Mouse (Mus musculus) E14TG2a.4 (cell line): ENCODE data around the gene Cpne4.

Experiments used
- H3K27me3 ChIP-seq: 2 replicates; pipeline ENCODE4 v1.6.1; 2014; ENCODE audit warnings: low read length, control low read depth; ENCODE audit not compliant: insufficient read depth
- H3K36me3 ChIP-seq: 2 replicates; pipeline ENCODE4 v1.6.1; 2014; ENCODE audit warnings: low read length, control low read depth; ENCODE audit not compliant: insufficient read depth
- H3K4me1 ChIP-seq: replicated peaks from 2 replicates; pipeline ENCODE4 v1.6.1; 2014; ENCODE audit warnings: low read depth, low read length, control low read depth
- H3K4me3 ChIP-seq: replicated peaks from 2 replicates; pipeline ENCODE4 v1.5.1; 2014; ENCODE audit warnings: mild to moderate bottlenecking, low read length
- H3K9me3 ChIP-seq: 2 replicates; pipeline ENCODE4 v1.6.1; 2014; ENCODE audit warnings: low read length, control low read depth
- CTCF ChIP-seq: conservative IDR thresholded peaks from 2 replicates; pipeline ENCODE4 v1.5.1; 2014; ENCODE audit warnings: low read length
- NANOG ChIP-seq: IDR thresholded peaks from 2 replicates; pipeline ENCODE4 v1.6.1; 2014; ENCODE audit warnings: borderline replicate concordance, low read length, mixed read lengths
- POU5F1 ChIP-seq: IDR thresholded peaks from 2 replicates; pipeline ENCODE4 v1.6.1; 2014; ENCODE audit warnings: low read length, borderline replicate concordance

Cpne4 gene

DNA sequence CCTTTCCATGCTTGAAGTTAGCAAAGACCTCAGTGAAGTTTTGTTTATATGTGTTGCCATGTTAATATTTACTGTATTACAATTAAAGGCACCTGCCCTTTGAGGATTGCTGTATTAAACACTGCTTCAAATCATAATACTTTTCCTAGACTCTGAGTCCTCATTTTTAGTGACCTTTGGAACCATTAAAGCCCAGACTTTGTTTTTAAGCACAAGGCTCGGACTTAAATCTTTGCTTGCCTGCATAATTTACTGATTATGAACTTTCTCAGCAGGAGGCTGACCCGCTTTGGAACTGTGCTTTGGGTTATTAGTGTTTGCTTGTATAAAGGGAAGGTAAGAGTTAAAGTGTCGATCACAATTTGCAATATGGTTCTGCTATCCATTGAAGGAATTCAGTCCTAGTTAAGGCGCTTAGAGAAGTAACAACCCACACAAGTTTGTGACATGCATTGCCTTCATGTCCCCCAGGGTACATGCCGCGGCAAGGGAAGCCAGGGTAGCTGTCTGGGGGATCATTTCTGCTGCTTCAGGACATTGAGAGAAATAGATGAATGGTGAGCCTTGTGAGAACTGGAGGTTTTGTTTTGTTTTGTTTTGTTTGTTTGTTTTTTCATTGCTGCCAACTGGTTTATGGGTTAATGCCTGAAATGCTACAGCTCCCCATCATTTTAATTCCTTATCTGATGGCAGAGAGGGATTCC lies 35.0 kb downstream of the Cpne4 start:
- H3K9me3 ChIP-seq: no peaks in the 10 kb centered on the region
- no peaks in the 10 kb centered on the region for H3K4me1 ChIP-seq
- H3K4me3 ChIP-seq: no peak overlapping the region
- no peaks in the 10 kb centered on the region for H3K36me3 ChIP-seq
- no peak for TF ChIP-seq NANOG
- TF ChIP-seq POU5F1: no peak
- no peak for TF ChIP-seq CTCF
- no peaks in the 10 kb centered on the region for H3K27me3 ChIP-seq

DNA sequence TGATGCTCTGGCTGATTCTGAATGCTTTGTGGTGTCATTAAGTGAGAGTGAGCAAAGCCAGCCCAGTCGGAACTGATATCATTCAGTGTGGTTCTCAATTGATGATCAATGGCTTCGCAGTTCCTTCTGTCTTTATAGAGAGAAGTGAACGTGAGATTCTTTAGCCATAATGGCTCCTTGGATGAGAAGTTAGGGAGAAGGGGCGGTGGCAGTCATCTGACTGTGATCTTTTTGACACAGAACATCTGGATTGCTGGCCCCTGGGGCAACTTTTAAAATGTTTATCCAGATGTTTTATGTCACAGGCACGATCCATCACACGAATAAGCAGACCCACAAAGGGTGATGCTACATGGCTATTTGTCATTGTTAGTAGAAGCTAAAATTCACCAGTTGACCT lies 35.6 kb downstream of the Cpne4 start:
- Histone ChIP-seq H3K4me1 (no peaks in the 10 kb centered on the region), H3K4me3 (no peak overlapping the region), H3K9me3 (no peaks in the 10 kb centered on the region), H3K36me3 (no peaks in the 10 kb centered on the region), H3K27me3 (no peaks in the 10 kb centered on the region)
- TF ChIP-seq POU5F1 (no peak), CTCF (no peak), NANOG (no peak)

DNA sequence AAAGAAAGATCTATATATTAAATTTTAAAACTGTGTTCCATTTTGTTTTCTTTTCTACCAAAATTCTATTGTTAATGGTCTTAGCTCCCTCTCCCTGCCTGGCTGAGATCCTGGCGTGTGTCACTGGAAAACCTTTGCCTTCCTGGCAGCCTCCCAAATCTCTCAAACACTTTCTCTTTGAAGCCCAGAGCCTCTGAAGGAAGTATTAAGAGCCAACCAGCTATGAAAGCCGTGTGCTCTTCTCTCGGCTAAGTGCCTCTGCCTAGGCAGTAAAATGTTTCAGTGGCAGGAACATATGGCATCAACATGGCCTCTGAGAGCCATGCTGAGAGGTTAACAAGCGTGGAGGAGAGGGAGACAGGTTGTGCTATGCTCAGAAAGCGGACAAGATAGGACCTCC lies 47.5 kb downstream of the Cpne4 start:
- H3K9me3 ChIP-seq: no peaks in the 10 kb centered on the region
- no peak overlapping the region for H3K4me3 ChIP-seq
- TF ChIP-seq POU5F1: no peak
- TF ChIP-seq CTCF: no peak
- no peak for TF ChIP-seq NANOG
- H3K36me3 ChIP-seq: no peaks in the 10 kb centered on the region
- H3K4me1 ChIP-seq: no peaks in the 10 kb centered on the region
- H3K27me3 ChIP-seq: no peaks in the 10 kb centered on the region

DNA sequence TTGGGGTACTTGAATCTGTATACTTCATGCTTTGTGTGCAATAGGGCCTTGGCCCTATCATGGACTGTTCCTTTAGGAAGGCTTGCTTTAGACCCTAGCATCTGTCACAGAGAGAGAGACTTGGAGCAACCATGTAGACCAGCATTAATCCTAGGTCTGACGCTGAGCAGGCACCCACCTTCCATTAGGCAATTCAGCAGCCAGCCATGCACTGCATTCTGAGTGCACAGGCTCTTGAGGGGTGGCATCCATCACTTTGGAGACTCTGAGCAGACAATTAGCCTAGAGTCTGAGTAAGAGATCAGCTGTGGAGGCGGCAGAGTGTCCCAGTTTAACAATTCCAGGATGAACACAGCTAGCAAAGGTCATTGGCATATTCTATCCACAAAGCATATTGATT lies 47.9 kb downstream of the Cpne4 start:
- no peak for TF ChIP-seq NANOG
- no peak for TF ChIP-seq POU5F1
- TF ChIP-seq CTCF: no peak
- Histone ChIP-seq H3K36me3 (no peaks in the 10 kb centered on the region), H3K27me3 (no peaks in the 10 kb centered on the region), H3K9me3 (no peaks in the 10 kb centered on the region), H3K4me3 (no peak overlapping the region), H3K4me1 (no peaks in the 10 kb centered on the region)

DNA sequence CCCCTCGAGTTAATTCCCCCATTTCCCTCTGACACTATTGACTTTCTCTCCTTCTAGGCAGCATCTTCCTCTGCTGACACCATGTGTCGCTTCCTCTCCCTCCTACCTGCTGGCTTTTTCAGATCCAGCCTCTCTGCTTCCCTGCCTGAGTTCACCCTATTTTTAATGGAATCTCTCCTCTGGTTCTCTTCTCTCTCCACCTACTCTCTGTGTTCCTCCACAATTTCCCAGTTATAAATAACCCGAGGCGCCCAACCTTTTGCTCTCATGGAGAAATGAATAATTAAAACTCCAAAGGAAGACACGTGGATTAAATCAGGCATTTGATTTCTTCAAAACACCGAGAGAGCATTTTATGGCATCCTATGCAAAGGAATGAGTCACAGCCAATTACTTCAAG lies 65.4 kb downstream of the Cpne4 start:
- H3K27me3 ChIP-seq: no peaks in the 10 kb centered on the region
- no peaks in the 10 kb centered on the region for H3K9me3 ChIP-seq
- TF ChIP-seq POU5F1: no peak
- TF ChIP-seq CTCF: no peak
- no peak for TF ChIP-seq NANOG
- no peak overlapping the region for H3K4me3 ChIP-seq
- H3K4me1 ChIP-seq: no peaks in the 10 kb centered on the region
- no peaks in the 10 kb centered on the region for H3K36me3 ChIP-seq

DNA sequence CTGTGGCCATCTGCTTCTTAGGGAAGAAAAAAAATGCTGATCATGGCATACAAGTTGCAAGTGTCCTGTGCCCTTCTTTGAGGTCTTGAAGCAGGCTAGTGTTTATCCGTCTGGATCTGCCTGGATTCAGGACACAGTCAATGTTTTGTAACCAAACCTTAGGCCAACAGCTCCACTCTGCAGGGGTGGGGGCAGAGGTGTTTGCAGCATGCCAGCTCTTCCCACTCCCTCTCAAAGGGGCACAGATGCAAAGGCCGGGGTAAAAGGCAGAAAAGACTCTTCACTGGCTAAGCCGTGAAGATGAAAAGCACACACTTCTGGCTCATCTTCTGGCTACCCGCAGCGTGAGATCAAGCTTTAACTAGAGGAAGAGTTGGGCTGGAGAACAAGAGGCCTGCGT lies 69.6 kb downstream of the Cpne4 start:
- no peak overlapping the region for H3K4me3 ChIP-seq
- H3K4me1 ChIP-seq: no peaks in the 10 kb centered on the region
- H3K27me3 ChIP-seq: no peaks in the 10 kb centered on the region
- H3K36me3 ChIP-seq: no peaks in the 10 kb centered on the region
- no peaks in the 10 kb centered on the region for H3K9me3 ChIP-seq
- no peak for TF ChIP-seq CTCF
- no peak for TF ChIP-seq NANOG
- no peak for TF ChIP-seq POU5F1

DNA sequence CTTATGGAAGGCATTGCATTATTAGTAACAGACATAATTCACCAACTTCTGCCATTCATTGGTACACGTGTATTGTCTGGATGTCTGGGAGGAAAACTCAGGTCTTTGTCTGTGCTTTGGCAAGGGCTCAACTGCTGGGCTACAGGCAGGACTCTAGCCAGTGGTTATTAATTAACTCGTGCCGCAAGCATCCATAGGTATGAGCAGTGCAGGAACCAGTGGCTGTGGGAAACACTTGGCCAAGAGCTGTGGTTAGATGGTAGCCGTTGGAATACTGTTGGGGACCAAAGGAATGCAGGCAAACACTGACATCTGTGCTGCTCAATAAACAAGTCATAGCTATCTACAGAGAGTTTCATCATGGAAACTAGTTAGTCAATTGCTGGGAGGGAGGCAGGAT lies 76.5 kb downstream of the Cpne4 start:
- TF ChIP-seq POU5F1 (no peak), CTCF (no peak), NANOG (no peak)
- H3K9me3 ChIP-seq: peaks cover 9% of the 10 kb centered on the region; the same call in 1 of the 2 replicates

DNA sequence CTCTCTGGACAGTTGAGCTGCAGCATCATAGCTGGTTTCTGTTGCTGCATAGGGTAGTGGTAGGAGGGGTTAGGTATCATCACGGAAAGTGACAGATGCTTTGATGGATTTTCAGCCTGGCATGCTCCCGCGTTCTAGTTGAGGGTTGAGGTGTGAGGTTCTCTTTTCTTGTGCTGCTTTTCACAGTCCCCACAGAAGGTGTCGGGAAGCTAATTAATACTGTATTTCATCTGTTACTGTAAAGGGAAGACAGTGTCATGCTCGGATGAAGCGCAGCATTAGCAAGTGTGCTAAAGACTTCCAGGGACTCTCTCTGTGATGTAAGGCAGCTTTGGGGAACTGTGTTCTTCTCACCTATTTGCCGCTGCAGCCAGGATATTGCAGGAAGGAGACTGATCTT lies 80.7 kb downstream of the Cpne4 start:
- Histone ChIP-seq H3K36me3 (no peaks in the 10 kb centered on the region), H3K9me3 (peaks cover 9% of the 10 kb centered on the region; the same call in 1 of the 2 replicates), H3K4me1 (no peaks in the 10 kb centered on the region), H3K4me3 (no peak overlapping the region), H3K27me3 (no peaks in the 10 kb centered on the region)
- TF ChIP-seq POU5F1: no peak
- TF ChIP-seq NANOG: no peak
- no peak for TF ChIP-seq CTCF

More for the DNA sequence above, 76.5 kb downstream of the Cpne4 start:
- H3K27me3 ChIP-seq: no peaks in the 10 kb centered on the region
- H3K4me1 ChIP-seq: no peaks in the 10 kb centered on the region
- H3K4me3 ChIP-seq: no peak overlapping the region
- no peaks in the 10 kb centered on the region for H3K36me3 ChIP-seq

DNA sequence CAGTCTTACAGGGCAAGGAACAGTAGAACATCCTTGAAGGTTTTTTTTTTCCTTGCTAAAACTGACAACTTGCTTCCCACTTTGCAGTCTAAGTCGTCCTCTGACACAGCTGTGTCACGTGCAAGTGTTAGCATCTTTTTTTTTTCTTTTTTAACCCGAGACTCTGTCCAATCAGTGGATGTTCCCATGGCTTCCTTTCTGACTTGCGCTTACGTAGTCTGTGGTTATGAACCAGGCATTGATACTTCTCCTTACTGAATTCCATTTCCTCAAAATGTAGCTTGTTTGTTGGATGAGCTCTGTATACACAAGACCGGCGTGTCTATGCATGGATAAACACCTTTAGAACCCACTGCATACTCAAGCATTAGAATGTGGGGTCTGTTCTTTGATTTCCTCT lies 82.2 kb downstream of the Cpne4 start:
- H3K9me3 ChIP-seq: peaks cover 7% of the 10 kb centered on the region; the same call in 1 of the 2 replicates
- no peak for TF ChIP-seq NANOG
- TF ChIP-seq CTCF: no peak
- H3K36me3 ChIP-seq: no peaks in the 10 kb centered on the region

More for the DNA sequence above, 82.2 kb downstream of the Cpne4 start:
- Histone ChIP-seq H3K4me3 (no peak overlapping the region), H3K27me3 (no peaks in the 10 kb centered on the region), H3K4me1 (no peaks in the 10 kb centered on the region)
